Mouse (Mus musculus): ENCODE data around the gene Pcca. TPM values are rescaled to one million over a fixed set of nuclear protein-coding genes. Genes with fewer than 3 reads are reported as not detected.

Gene Pcca
- polyA plus RNA-seq, 2 experiments from 2014 or later, result 18.7 to 20.9 TPM

Other genes starting within 250 kb of the Pcca start
- not detected for gene Gm5089, start 83.2 kb upstream of the Pcca start, polyA plus RNA-seq (2017; shearing (Covaris generic))
- gene Zic5, start 68.6 kb upstream of the Pcca start, polyA plus RNA-seq (2017; shearing (Covaris generic)), result not detected
- not detected for gene Zic2, start 58.9 kb upstream of the Pcca start, polyA plus RNA-seq (2017; shearing (Covaris generic))
- gene Gm10837, start 43.7 kb upstream of the Pcca start, polyA plus RNA-seq (2017; shearing (Covaris generic)), result not detected

All from CD4-positive, CD25-positive, alpha-beta regulatory T cell, adult 4 months (primary cell).